Comparison of ENCODE assay signal across 8 mouse cellular contexts in genomic region chr1:92910239-92910885, GRCm38 (mm10). TPM values are rescaled to one million over a fixed set of nuclear protein-coding genes. Genes with fewer than 3 reads are reported as not detected.
DNase-seq lines count a peak whose midpoint lies in the region; ATAC-seq and TF ChIP-seq lines count a peak whose summit lies in the region.

Gene Rnpepl1, plus strand, starts transcription at chr1:92910783.

- intact Hi-C loops in gastrocnemius, adult 2 months (cut with DNase I), result loop anchor here (2.0 kb wide), 1 partner anchor 24 kb away; the partner anchor contains the start of gene Capn10

- H3K4me1 ChIP-seq in hindbrain, embryonic 15.5 days (replicated peaks), result peaks cover 51% of the 10 kb centered on the region

- peak within 1 kb of the TSS; percentile 96 for H3K4me3 ChIP-seq in gastrocnemius, adult 2 months
- peak within 1 kb of the TSS; percentile 74 for H3K4me3 ChIP-seq in hindbrain, embryonic 15.5 days

- peak; percentile 81 for DNase-seq in ZHBTc4 (ENCODE audit: low read depth, low spot score)
- DNase-seq in cerebellum, postnatal 36 days, result peak; percentile 77 to 84
- peak; percentile 91 for DNase-seq in gastrocnemius, adult 2 months
- DNase-seq in left cerebral cortex, adult 18-20 months (ENCODE audit: low spot score in 2 of 2), result peak; percentile 70 to 82
- peak; percentile 85 to 90 for DNase-seq in lung, postnatal 4 days
- peak; percentile 86 for DNase-seq in retina, postnatal 1 day
- peak; percentile 77 for DNase-seq in urinary bladder, postnatal 14 days (ENCODE audit: low spot score)

- peak within 1 kb of the TSS; percentile 93 for H3K27ac ChIP-seq in gastrocnemius, adult 2 months
- peak within 1 kb of the TSS; percentile 96 for H3K27ac ChIP-seq in hindbrain, embryonic 15.5 days (replicated peaks)

- peak within 1 kb of the TSS; percentile 95 for H3K9ac ChIP-seq in hindbrain, embryonic 15.5 days

- no peaks in the 10 kb centered on the region for H3K9me3 ChIP-seq in hindbrain, embryonic 15.5 days

- peaks cover 9% of the 10 kb centered on the region; the same call in 1 of the 2 replicates for H3K36me3 ChIP-seq in hindbrain, embryonic 15.5 days

- H3K27me3 ChIP-seq in hindbrain, embryonic 15.5 days, result no peaks in the 10 kb centered on the region

- peak; percentile 74 for TF ChIP-seq CTCF in gastrocnemius, adult 2 months (IDR thresholded peaks at IDR 0.05)

- WGBS in hindbrain, embryonic 15.5 days, result under 1% methylated on average over 56 of the region's 57 CpGs

- H3K4me2 ChIP-seq in hindbrain, embryonic 15.5 days, result peak within 1 kb of the TSS; percentile 91

- peak; percentile 74 for ATAC-seq in hindbrain, embryonic 15.5 days (ENCODE audit: low FRiP score, low read depth)

RNA-seq across cellular contexts. Expression of gene Rnpepl1, which starts in this region (rescaled TPM):
- total RNA-seq in gastrocnemius, adult 2 months (2021), result 10 to 100 TPM; 69.9 to 74.9 TPM
- 30.4 and 36.2 TPM in 2 replicates for polyA plus RNA-seq in hindbrain, embryonic 15.5 days (2015; fragmentation: Nextera tagmentation; extraction: Ambion mirVana)
- total RNA-seq in left cerebral cortex, adult 18-20 months (2021), result 10 to 100 TPM; 30.2 to 34.4 TPM

Comparison
In these comparisons a context has a peak if more than half of its experiments do, and no peak if none do; other contexts are left out.
1. Peak in every context shown above with its lines: DNase-seq, ATAC-seq, H3K4me3 ChIP-seq and H3K27ac ChIP-seq.